ENCODE assay signal across 8 mouse cellular contexts in the genomic region with DNA sequence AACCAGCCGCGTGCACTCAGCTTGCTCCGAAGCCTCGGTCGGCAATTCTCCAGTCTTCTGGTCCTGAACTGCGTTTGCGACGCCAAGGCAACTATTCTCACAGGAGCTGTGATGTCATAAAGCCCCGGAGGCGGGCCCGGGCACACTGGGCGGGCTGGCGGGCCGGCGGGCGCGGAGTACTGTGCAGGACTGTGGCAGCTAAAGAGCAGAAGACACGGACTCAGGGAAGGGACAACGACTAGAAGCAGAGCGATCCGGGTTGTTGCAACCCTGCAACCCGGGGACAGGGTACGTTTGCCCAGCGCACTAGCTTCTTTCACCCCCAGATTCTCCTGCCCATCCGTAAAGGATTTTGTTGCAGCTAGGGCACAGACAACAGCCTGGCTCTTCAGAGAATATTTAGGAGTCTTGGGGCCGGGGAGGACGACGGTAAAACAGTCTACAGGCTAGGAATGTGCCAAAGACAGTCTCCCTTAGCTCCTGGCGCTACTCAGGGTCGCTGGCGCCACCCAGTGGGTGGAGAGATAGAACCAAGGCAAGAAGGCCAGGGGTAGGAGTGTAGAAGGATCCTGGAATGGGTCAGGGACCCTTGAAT. TPM values are rescaled to one million over a fixed set of nuclear protein-coding genes. Genes with fewer than 3 reads are reported as not detected.
DNase-seq lines count a peak whose midpoint lies in the region; ATAC-seq and TF ChIP-seq lines count a peak whose summit lies in the region.

Gene Cfap100 (minus strand): TSS at position 418 of the 595 bp plus-strand sequence.

- no peaks in the 10 kb centered on the region for H3K9me3 ChIP-seq in hindbrain, embryonic 10.5 days
- H3K9me3 ChIP-seq in lung, embryonic 14.5 days (ENCODE audit: low read depth, low read length), result no peaks in the 10 kb centered on the region

- peak within 1 kb of the TSS; percentile 56 for H3K4me3 ChIP-seq in hindbrain, embryonic 10.5 days
- peak within 1 kb of the TSS; percentile 38 for H3K4me3 ChIP-seq in lung, embryonic 14.5 days (ENCODE audit: low read depth, low read length)

- under 1% methylated on average over 31 of the region's 31 CpGs for WGBS in hindbrain, embryonic 10.5 days
- WGBS in lung, embryonic 14.5 days, result under 1% methylated on average over 31 of the region's 31 CpGs

- H3K27me3 ChIP-seq in hindbrain, embryonic 10.5 days (ENCODE audit: insufficient read depth, poor library complexity, severe bottlenecking), result peaks cover 31% of the 10 kb centered on the region
- 0 out of 2 replicates have a peak, but pooled peaks cover 4% of the 10 kb centered on the region for H3K27me3 ChIP-seq in lung, embryonic 14.5 days (ENCODE audit: insufficient read depth, low read length)

- peak; percentile 94 for ATAC-seq in lung, embryonic 14.5 days (ENCODE audit: insufficient read depth)

- no peaks in the 10 kb centered on the region for H3K36me3 ChIP-seq in hindbrain, embryonic 10.5 days
- no peaks in the 10 kb centered on the region for H3K36me3 ChIP-seq in lung, embryonic 14.5 days (ENCODE audit: insufficient read depth)

- TF ChIP-seq CTCF in lung, embryonic 14.5 days (IDR thresholded peaks at IDR 0.05; ENCODE audit: low read depth), result peak; percentile 71

- H3K9ac ChIP-seq in lung, embryonic 14.5 days, result peak within 1 kb of the TSS; percentile 53

- H3K27ac ChIP-seq in hindbrain, embryonic 10.5 days, result peak within 1 kb of the TSS; percentile 76
- no peak within 1 kb of the TSS; the same call in 1 of the 2 replicates for H3K27ac ChIP-seq in lung, embryonic 14.5 days (ENCODE audit: low read depth)

- peak within 1 kb of the TSS; percentile 67 for H3K4me2 ChIP-seq in lung, embryonic 14.5 days

- peak; percentile 25 for DNase-seq in T-cell, adult 2 months (ENCODE audit: low spot score)
- peak; percentile 71 for DNase-seq in cerebellum, adult 9-11 months
- DNase-seq in frontal cortex, postnatal 10 days (ENCODE audit: low spot score in 2 of 2), result peak; percentile 72 to 75
- DNase-seq in hindbrain, embryonic 10.5 days (ENCODE audit: low spot score), result peak; percentile 81
- DNase-seq in layer of hippocampus, adult 9-10 months (ENCODE audit: low spot score), result peak; percentile 51
- DNase-seq in lung, embryonic 14.5 days, result peak; percentile 89
- peak; percentile 31 for DNase-seq in ovary, postnatal 10 days (ENCODE audit: low spot score)
- DNase-seq in urinary bladder, postnatal 14 days (ENCODE audit: low spot score), result peak; percentile 70

- peaks cover 17% of the 10 kb centered on the region for H3K4me1 ChIP-seq in hindbrain, embryonic 10.5 days (replicated peaks)
- H3K4me1 ChIP-seq in lung, embryonic 14.5 days (ENCODE audit: insufficient read depth), result no peaks in the 10 kb centered on the region

RNA-seq across cellular contexts. Expression of gene Cfap100, which starts in this region (rescaled TPM):
- 1.2 and 2.0 TPM in 2 replicates for polyA plus RNA-seq in hindbrain, embryonic 10.5 days (2016; fragmentation: Nextera tagmentation; extraction: Ambion mirVana)
- 0.43 and 0.57 TPM in 2 replicates for polyA plus RNA-seq in lung, embryonic 14.5 days (2014; fragmentation: Nextera tagmentation; extraction: Ambion mirVana)

Comparison
In these comparisons a context has a peak if more than half of its experiments do, and no peak if none do; other contexts are left out.
1. Peak in DNase-seq, ATAC-seq, H3K4me3 ChIP-seq, H3K9ac ChIP-seq and H3K4me2 ChIP-seq in lung, embryonic 14.5 days; RNA of the gene not detected or under 1 TPM.
2. DNase-seq: peak in every context shown above with its lines; median percentile 89 in lung, embryonic 14.5 days; 81 in hindbrain, embryonic 10.5 days; 74 in frontal cortex, postnatal 10 days; 71 in cerebellum, adult 9-11 months; 70 in urinary bladder, postnatal 14 days; 51 in layer of hippocampus, adult 9-10 months; 31 in ovary, postnatal 10 days; 25 in T-cell, adult 2 months.